Mouse (Mus musculus): ENCODE results near the gene Myct1. TPM values are rescaled to one million over a fixed set of nuclear protein-coding genes. Genes with fewer than 3 reads are reported as not detected.

Gene Myct1
- polyA plus RNA-seq, 1 experiment from 2014 or later: 7.7 TPM

Other genes starting within 250 kb of the Myct1 start
- gene Syne1, start 42.3 kb upstream of the Myct1 start, polyA plus RNA-seq (2014; fragmentation: Nextera tagmentation; extraction: Ambion mirVana): 27.0 and 27.1 TPM in 2 replicates
- not detected in 2 replicates for gene Vip, start 45.4 kb downstream of the Myct1 start, polyA plus RNA-seq (2014; fragmentation: Nextera tagmentation; extraction: Ambion mirVana)
- 35.1 and 43.0 TPM in 2 replicates for gene Fbxo5, start 211.8 kb downstream of the Myct1 start, polyA plus RNA-seq (2014; fragmentation: Nextera tagmentation; extraction: Ambion mirVana)
- 13.3 and 15.9 TPM in 2 replicates for gene Mtrf1l, start 230.1 kb downstream of the Myct1 start, polyA plus RNA-seq (2014; fragmentation: Nextera tagmentation; extraction: Ambion mirVana)

Data from heart, embryonic 14.5 days (tissue).